Mouse (Mus musculus) spleen, adult 2 months (tissue): Measurements from ENCODE around the gene Tekt1. TPM values are rescaled to one million over a fixed set of nuclear protein-coding genes. Genes with fewer than 3 reads are reported as not detected.

ENCODE experiments used
- DNase-seq, 2 experiments: peaks; one replicate each; pipeline versions ENCODE4 v3.0.0 to v3.0.0-alpha.2; 2012 to 2021; ENCODE audit warnings: low spot score in 2 of 2, low read depth in 1 of 2
- H3K27ac ChIP-seq: fragments of 200-500 bp; 2 replicates; pipeline ENCODE4 v1.5.1; 2012; ENCODE audit warnings: low read length, inconsistent platforms; ENCODE audit not compliant: insufficient read depth
- H3K27me3 ChIP-seq: fragments of 200-500 bp; 2 replicates; pipeline ENCODE4 v1.6.1; 2012; ENCODE audit warnings: mild to moderate bottlenecking, moderate library complexity, low read length, inconsistent platforms; ENCODE audit not compliant: control insufficient read depth, insufficient read depth
- H3K36me3 ChIP-seq: fragments of 200-500 bp; 2 replicates; pipeline ENCODE4 v1.6.1; 2012; ENCODE audit warnings: mild to moderate bottlenecking, low read length, inconsistent platforms; ENCODE audit not compliant: control insufficient read depth, insufficient read depth
- H3K4me1 ChIP-seq: fragments of 200-500 bp; 2 replicates; pipeline ENCODE4 v1.6.1; 2011; ENCODE audit warnings: inconsistent platforms; ENCODE audit not compliant: control insufficient read depth, insufficient read depth, insufficient read length
- H3K4me3 ChIP-seq: fragments of 200-500 bp; 2 replicates; pipeline ENCODE4 v1.5.1; 2011; ENCODE audit warnings: mild to moderate bottlenecking, inconsistent platforms; ENCODE audit not compliant: insufficient read depth, insufficient read length; ENCODE audit errors: extremely low read depth
- CTCF ChIP-seq: fragments of 200-500 bp; IDR thresholded peaks from 2 replicates; pipeline ENCODE4 v1.5.1; 2011; ENCODE audit warnings: mild to moderate bottlenecking, inconsistent platforms; ENCODE audit not compliant: insufficient read depth, insufficient read length, insufficient replicate concordance; ENCODE audit errors: extremely low read depth
- POLR2A ChIP-seq: fragments of 200-500 bp; IDR thresholded peaks from 2 replicates; pipeline ENCODE4 v1.6.1; 2011; ENCODE audit warnings: low read depth, low read length, inconsistent platforms
- WGBS: fragments of 180-500 bp; shearing (Covaris S2); methylation state at CpG from one replicate; pipeline ENCODE4 v1.1.7; 2018; 5-methylcytosine and 5-hydroxymethylcytosine counted together
- polyA plus RNA-seq: library from polyadenylated mRNA; depleted of rRNA; stranded (reverse); fragments of >200 nt; gene quantifications from 2 replicates; pipeline ENCODE4 v1.2.3, GENCODE M21; 2012

The Tekt1 gene
- polyA plus RNA-seq, 1 experiment = not detected

DNA sequence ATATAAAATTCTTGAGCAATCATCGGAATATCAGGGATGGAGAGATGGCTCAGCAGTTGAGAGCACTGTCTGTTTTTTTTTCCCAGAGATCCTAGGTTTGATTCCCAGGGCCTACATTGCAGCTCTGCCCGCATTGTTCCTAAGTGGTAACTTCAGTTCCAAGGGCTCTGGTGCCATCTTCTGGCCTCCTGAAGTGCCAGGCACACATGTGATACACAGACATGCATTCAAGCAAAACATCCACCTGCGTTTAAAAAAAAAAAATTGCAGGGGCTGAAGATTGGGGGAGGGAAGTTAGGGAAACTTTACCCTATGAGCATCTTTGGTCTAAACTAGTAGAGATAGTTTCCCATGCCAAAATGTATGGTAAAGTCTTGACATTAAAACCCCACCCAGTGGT lies 37.8 kb downstream of the Tekt1 start:
- no peaks in the 10 kb centered on the region for H3K27me3 ChIP-seq
- no peaks in the 10 kb centered on the region for H3K4me1 ChIP-seq
- H3K4me3 ChIP-seq = no peak overlapping the region
- TF ChIP-seq POLR2A = no peak
- peak; percentile 37; the same call in 1 of the 2 replicates for TF ChIP-seq CTCF
- H3K27ac ChIP-seq = no peak overlapping the region
- no peaks in the 10 kb centered on the region for H3K36me3 ChIP-seq
- DNase-seq = no peak
- WGBS = 63% methylated on average over 3 of the region's 3 CpGs

- WGBS = 73% methylated on average over 5 of the region's 5 CpGs
These were observed 44.2 kb downstream of the Tekt1 start for GRCm38 (mm10) chr11:72318026-72318425.

GRCm38 (mm10) chr11:72314151-72314895 lies 47.9 kb downstream of the Tekt1 start, which contains the start of gene Fbxo39:
Gene Fbxo39, plus strand, starts transcription at chr11:72314444.
- H3K4me3 ChIP-seq = no peak within 1 kb of the TSS
- no peaks in the 10 kb centered on the region for H3K27me3 ChIP-seq
- no peaks in the 10 kb centered on the region for H3K4me1 ChIP-seq
- WGBS = 18% methylated on average over 42 of the region's 42 CpGs
- DNase-seq = no peak
- peaks cover 15% of the 10 kb centered on the region for H3K36me3 ChIP-seq
- no peak within 1 kb of the TSS for H3K27ac ChIP-seq
- TF ChIP-seq POLR2A = no peak
- TF ChIP-seq CTCF = no peak

More at GRCm38 (mm10) chr11:72318026-72318425, 44.2 kb downstream of the Tekt1 start:
- Histone ChIP-seq H3K4me3 (no peak overlapping the region), H3K36me3 (no peaks in the 10 kb centered on the region), H3K27me3 (no peaks in the 10 kb centered on the region), H3K27ac (no peak overlapping the region), H3K4me1 (no peaks in the 10 kb centered on the region)
- TF ChIP-seq POLR2A (no peak), CTCF (no peak)
- DNase-seq = no peak

- TF ChIP-seq CTCF = no peak
- TF ChIP-seq POLR2A = no peak
These were observed 50.8 kb downstream of the Tekt1 start for GRCm38 (mm10) chr11:72311355-72312001.

GRCm38 (mm10) chr11:72310491-72310890 lies 51.8 kb downstream of the Tekt1 start:
- DNase-seq = no peak
- Histone ChIP-seq H3K27me3 (no peaks in the 10 kb centered on the region), H3K36me3 (peaks cover 38% of the 10 kb centered on the region), H3K4me3 (no peak overlapping the region), H3K4me1 (no peaks in the 10 kb centered on the region), H3K27ac (no peak overlapping the region)
- WGBS = 85% methylated on average over 4 of the region's 4 CpGs
- TF ChIP-seq CTCF (no peak), POLR2A (no peak)

More at GRCm38 (mm10) chr11:72311355-72312001, 50.8 kb downstream of the Tekt1 start:
- Histone ChIP-seq H3K36me3 (peaks cover 34% of the 10 kb centered on the region), H3K27ac (no peak overlapping the region), H3K4me3 (no peak overlapping the region), H3K4me1 (no peaks in the 10 kb centered on the region), H3K27me3 (no peaks in the 10 kb centered on the region)
- no peak for DNase-seq
- WGBS = 89% methylated on average over 10 of the region's 10 CpGs

DNA sequence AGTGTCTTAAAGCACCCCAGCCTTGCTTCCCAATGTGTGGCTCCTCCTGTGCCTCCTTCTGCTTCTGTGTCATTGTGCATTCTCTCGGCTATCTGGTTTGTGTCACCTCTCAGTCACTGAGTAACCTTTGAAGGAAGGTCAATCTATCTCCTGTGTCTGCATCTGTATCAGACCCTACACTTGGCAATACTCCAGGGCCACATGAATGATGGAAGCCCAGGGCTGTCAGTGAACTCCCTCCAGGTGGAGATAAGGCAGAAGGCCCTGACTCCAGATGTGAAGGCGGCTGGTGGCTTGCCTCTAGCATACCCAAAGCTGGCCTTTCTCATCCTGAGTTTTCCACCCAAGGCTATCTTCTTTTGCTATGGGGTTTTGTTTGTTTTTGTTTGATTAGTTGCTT lies 53.3 kb downstream of the Tekt1 start:
- H3K4me3 ChIP-seq = no peak overlapping the region
- TF ChIP-seq CTCF (no peak), POLR2A (no peak)
- whole genome bisulfite sequencing = 75% methylated on average over 2 of the region's 2 CpGs
- DNase-seq = no peak
- peaks cover 2% of the 10 kb centered on the region; the same call in 1 of the 2 replicates for H3K4me1 ChIP-seq
- no peaks in the 10 kb centered on the region for H3K27me3 ChIP-seq
- H3K36me3 ChIP-seq = peaks cover 43% of the 10 kb centered on the region
- H3K27ac ChIP-seq = no peak overlapping the region

DNA sequence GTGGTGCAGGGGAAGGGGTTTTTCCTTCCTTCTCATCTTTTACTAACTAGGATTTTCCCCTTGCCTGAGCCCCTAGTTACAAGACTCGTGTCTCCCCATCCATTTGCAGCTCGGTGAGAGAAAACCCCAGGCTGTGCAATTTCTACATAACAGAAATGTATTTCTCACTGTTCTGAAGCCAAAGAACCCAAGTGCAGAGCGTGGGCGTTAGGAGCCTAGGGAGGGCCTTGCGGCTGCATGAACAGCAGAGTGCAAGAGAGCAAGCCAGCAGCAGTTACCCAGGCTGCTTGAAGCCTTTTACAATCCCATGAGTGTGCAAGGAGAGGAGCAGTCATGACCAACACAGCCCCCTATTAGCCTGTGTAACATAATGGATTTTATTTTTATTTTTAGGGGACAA lies 54.8 kb downstream of the Tekt1 start:
- 89% methylated on average over 5 of the region's 5 CpGs for WGBS

More for the DNA sequence above, 54.8 kb downstream of the Tekt1 start:
- H3K27ac ChIP-seq = no peak overlapping the region
- DNase-seq = no peak
- peaks cover 11% of the 10 kb centered on the region; the same call in 1 of the 2 replicates for H3K4me1 ChIP-seq
- no peak overlapping the region for H3K4me3 ChIP-seq
- TF ChIP-seq POLR2A = no peak
- H3K27me3 ChIP-seq = no peaks in the 10 kb centered on the region
- peaks cover 43% of the 10 kb centered on the region for H3K36me3 ChIP-seq
